Mouse (Mus musculus): ENCODE measurements at regions not wholly inside any gene's neighbourhood (a gene's known extent, or its start where the extent isn't known, plus 50 kb on each side); places are given as distances from the start of the nearest gene placed in this dataset.
"Not testable (repeated sequence)": the region's sequence is repeated elsewhere in the genome, so short reads cannot be mapped to it uniquely, and the experiment has no call there.

DNA sequence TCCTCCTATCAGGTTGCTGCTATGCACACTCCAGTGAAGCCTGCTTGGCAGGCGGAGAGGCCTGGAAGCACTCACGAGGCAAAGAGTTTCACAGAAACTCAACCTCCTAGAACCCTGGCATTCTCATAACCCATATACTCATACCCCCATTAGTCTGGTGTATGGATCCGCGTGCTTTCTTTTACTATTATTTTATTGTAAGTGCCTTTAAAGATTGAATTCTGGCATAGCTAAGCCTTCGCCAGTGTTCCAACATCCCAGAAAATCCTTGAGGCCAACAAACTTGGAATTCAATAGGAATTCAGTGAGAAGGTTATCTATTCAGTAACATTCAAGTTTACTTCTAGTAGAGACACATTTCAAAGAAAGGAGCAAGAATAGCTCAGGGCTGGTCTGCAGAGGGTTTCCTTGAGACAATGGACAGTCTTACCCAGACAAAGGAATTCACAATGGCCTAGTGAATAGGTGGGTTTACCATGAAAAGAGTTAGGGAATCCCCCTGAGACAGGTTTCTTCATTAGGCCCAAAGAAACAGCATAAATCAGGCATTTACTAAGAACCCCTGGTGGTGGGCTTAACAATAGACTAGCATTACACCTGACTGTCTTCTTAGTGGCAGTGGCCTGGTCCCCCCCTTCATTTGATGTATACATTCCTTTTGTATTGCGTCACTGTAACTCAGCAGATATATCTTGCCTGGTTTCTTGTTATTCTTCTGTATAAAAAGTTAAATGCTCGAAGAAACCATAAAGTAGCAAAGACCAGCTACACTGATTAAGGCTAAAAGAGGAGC, 80.8 kb upstream of the Gm15446 start:
- not testable (repeated sequence) for H3K4me3 ChIP-seq (ENCODE audit: low read depth, low read length); H3K4me2 ChIP-seq (ENCODE audit: low read depth, low read length); ATAC-seq (ENCODE audit: low read depth); H3K9ac ChIP-seq (ENCODE audit: low read depth, low read length); H3K36me3 ChIP-seq (ENCODE audit: control insufficient read depth, insufficient read depth, low read length); H3K9me3 ChIP-seq (ENCODE audit: control insufficient read depth, low read length); H3K27me3 ChIP-seq (replicated peaks; ENCODE audit: control insufficient read depth, insufficient read depth, low read length); H3K27ac ChIP-seq (replicated peaks; ENCODE audit: low read depth, low read length); DNase-seq (ENCODE audit: low spot score); H3K4me1 ChIP-seq (ENCODE audit: control insufficient read depth, insufficient read depth, low read length)
- 84% methylated on average over 7 of the region's 7 CpGs for WGBS

- WGBS = 85% methylated on average over 2 of the region's 2 CpGs
- not testable (repeated sequence) for H3K27me3 ChIP-seq (replicated peaks; ENCODE audit: control insufficient read depth, insufficient read depth, low read length); H3K9ac ChIP-seq (ENCODE audit: low read depth, low read length)
Observed at GRCm38 (mm10) chr5:109844236-109844635, 79.0 kb upstream of the Gm15446 start.

DNA sequence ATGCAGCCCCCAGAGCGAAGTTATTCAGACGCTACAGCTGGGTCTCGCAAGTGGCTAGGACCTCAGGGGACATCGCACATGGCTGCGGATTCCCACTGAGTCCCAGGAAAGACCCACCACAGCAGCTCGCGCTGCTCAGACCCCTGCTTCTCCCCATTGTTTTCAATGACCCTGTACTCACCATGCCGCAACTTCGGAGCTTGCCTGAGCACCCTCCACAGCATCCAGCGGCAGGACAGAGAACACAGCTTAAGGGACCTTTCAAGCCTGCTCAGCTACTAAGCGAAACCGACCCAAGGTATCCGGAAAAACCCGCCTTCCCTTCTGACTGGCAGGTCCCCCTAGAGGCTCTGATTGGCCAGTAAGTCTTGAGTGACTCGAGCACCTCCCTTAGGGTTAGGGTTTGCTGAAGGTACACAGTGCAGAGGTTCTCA, 78.4 kb upstream of the Gm15446 start:
- DNase-seq (ENCODE audit: low spot score) (peak; percentile 69), ATAC-seq (ENCODE audit: low read depth) (peak; percentile 81)
- H3K36me3 ChIP-seq (ENCODE audit: control insufficient read depth, insufficient read depth, low read length) = no peaks in the 10 kb centered on the region
- peak overlapping the region; percentile 48 for H3K4me2 ChIP-seq (ENCODE audit: low read depth, low read length)
- no peaks in the 10 kb centered on the region for H3K4me1 ChIP-seq (ENCODE audit: control insufficient read depth, insufficient read depth, low read length)
- H3K27me3 ChIP-seq (replicated peaks; ENCODE audit: control insufficient read depth, insufficient read depth, low read length) = no peaks in the 10 kb centered on the region
- no peak overlapping the region for H3K27ac ChIP-seq (replicated peaks; ENCODE audit: low read depth, low read length)
- WGBS = 18% methylated on average over 15 of the region's 15 CpGs
- peak overlapping the region; percentile 37 for H3K4me3 ChIP-seq (ENCODE audit: low read depth, low read length)
- peak overlapping the region; percentile 55; the same call in 1 of the 2 replicates for H3K9ac ChIP-seq (ENCODE audit: low read depth, low read length)
- H3K9me3 ChIP-seq (ENCODE audit: control insufficient read depth, low read length) = no peaks in the 10 kb centered on the region

More at GRCm38 (mm10) chr5:109844236-109844635, 79.0 kb upstream of the Gm15446 start:
- DNase-seq (ENCODE audit: low spot score); H3K9me3 ChIP-seq (ENCODE audit: control insufficient read depth, low read length); H3K36me3 ChIP-seq (ENCODE audit: control insufficient read depth, insufficient read depth, low read length); H3K4me1 ChIP-seq (ENCODE audit: control insufficient read depth, insufficient read depth, low read length); ATAC-seq (ENCODE audit: low read depth); H3K27ac ChIP-seq (replicated peaks; ENCODE audit: low read depth, low read length): not testable (repeated sequence)
- Histone ChIP-seq H3K4me3 (ENCODE audit: low read depth, low read length) (peak overlapping the region; percentile 37; the same call in 1 of the 2 replicates), H3K4me2 (ENCODE audit: low read depth, low read length) (peak overlapping the region; percentile 48; the same call in 1 of the 2 replicates)

- not testable (repeated sequence) for H3K27ac ChIP-seq (replicated peaks; ENCODE audit: low read depth, low read length); H3K4me1 ChIP-seq (ENCODE audit: control insufficient read depth, insufficient read depth, low read length); H3K9me3 ChIP-seq (ENCODE audit: control insufficient read depth, low read length); H3K9ac ChIP-seq (ENCODE audit: low read depth, low read length); H3K4me2 ChIP-seq (ENCODE audit: low read depth, low read length); ATAC-seq (ENCODE audit: low read depth); H3K4me3 ChIP-seq (ENCODE audit: low read depth, low read length); H3K27me3 ChIP-seq (replicated peaks; ENCODE audit: control insufficient read depth, insufficient read depth, low read length); H3K36me3 ChIP-seq (ENCODE audit: control insufficient read depth, insufficient read depth, low read length); DNase-seq (ENCODE audit: low spot score)
Observed at GRCm38 (mm10) chr5:109851225-109851624, 72.0 kb upstream of the Gm15446 start.

DNA sequence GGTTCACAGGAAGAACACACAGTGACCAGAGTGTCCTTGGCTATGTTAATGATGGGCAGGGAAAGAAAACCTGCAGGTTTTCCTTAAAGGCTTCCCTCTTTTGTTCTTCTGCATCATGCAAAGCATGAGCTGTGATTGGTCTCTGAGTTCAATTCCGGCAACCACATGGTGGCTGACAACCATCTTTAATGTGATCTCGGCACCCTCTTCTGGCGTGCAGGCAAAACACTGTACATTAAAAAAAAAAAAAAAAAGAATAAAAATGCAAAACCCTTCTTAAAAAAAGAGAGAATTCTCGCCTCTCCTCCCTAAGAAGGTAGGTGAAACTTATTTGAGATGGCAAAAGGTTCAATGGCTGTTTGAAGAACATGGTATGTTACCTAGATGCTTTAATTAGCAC, 62.8 kb upstream of the Gm15446 start:
- ATAC-seq (ENCODE audit: low read depth) = no peak
- H3K27me3 ChIP-seq (replicated peaks; ENCODE audit: control insufficient read depth, insufficient read depth, low read length) = no peaks in the 10 kb centered on the region

DNA sequence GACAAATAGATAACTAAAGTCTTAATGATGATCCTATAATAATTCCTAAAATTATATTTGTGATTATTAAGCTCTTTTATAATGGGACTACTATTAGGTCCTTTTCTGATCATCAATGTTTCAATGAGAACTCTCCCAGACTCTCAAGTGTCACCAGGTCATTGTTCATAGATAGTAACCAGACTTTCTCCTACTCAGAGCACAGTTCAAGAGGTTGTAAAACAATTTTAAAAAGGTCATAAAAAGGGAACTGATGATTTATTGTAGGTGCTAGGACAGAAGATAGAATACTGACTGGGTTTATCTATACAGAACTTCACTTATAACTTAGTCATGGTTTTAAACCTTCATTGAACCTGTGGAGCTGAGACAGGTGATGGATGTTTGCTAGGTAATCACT, 58.7 kb upstream of the Gm15446 start:
- not testable (repeated sequence) for H3K4me3 ChIP-seq (ENCODE audit: low read depth, low read length); H3K36me3 ChIP-seq (ENCODE audit: control insufficient read depth, insufficient read depth, low read length); H3K9me3 ChIP-seq (ENCODE audit: control insufficient read depth, low read length); H3K9ac ChIP-seq (ENCODE audit: low read depth, low read length); H3K4me1 ChIP-seq (ENCODE audit: control insufficient read depth, insufficient read depth, low read length); H3K4me2 ChIP-seq (ENCODE audit: low read depth, low read length); ATAC-seq (ENCODE audit: low read depth); H3K27me3 ChIP-seq (replicated peaks; ENCODE audit: control insufficient read depth, insufficient read depth, low read length); H3K27ac ChIP-seq (replicated peaks; ENCODE audit: low read depth, low read length); DNase-seq (ENCODE audit: low spot score)

More for the DNA sequence above, 62.8 kb upstream of the Gm15446 start:
- H3K27ac ChIP-seq (replicated peaks; ENCODE audit: low read depth, low read length) = no peak overlapping the region
- no peak overlapping the region for H3K4me2 ChIP-seq (ENCODE audit: low read depth, low read length)
- WGBS = 78% methylated on average over 4 of the region's 4 CpGs
- no peaks in the 10 kb centered on the region for H3K4me1 ChIP-seq (ENCODE audit: control insufficient read depth, insufficient read depth, low read length)
- no peak overlapping the region for H3K9ac ChIP-seq (ENCODE audit: low read depth, low read length)
- H3K36me3 ChIP-seq (ENCODE audit: control insufficient read depth, insufficient read depth, low read length) = no peaks in the 10 kb centered on the region
- no peak overlapping the region for H3K4me3 ChIP-seq (ENCODE audit: low read depth, low read length)
- DNase-seq (ENCODE audit: low spot score) = no peak
- no peaks in the 10 kb centered on the region for H3K9me3 ChIP-seq (ENCODE audit: control insufficient read depth, low read length)

DNA sequence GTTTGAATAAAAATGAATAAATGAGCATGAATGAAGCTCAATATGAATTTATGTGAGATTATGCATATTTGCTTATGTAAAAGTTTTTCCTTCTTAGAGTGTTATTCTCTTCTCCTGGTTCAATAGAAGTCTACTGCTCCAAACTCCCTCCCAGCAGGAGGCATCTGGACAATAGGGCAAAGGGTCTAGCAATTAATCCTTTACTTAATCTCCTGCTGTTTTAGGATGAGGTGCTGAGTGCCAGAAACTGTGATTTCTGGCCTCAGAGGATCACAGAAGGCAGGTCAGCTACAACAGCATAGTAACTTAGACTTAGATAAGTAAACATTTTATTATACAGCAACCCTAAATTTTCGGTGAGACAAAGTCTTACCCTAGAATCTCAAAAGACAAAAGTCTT, 57.6 kb upstream of the Gm15446 start:
- H3K36me3 ChIP-seq (ENCODE audit: control insufficient read depth, insufficient read depth, low read length) = no peaks in the 10 kb centered on the region
- no peak overlapping the region for H3K4me3 ChIP-seq (ENCODE audit: low read depth, low read length)
- no peak overlapping the region for H3K9ac ChIP-seq (ENCODE audit: low read depth, low read length)
- H3K4me1 ChIP-seq (ENCODE audit: control insufficient read depth, insufficient read depth, low read length) = no peaks in the 10 kb centered on the region
- H3K4me2 ChIP-seq (ENCODE audit: low read depth, low read length) = no peak overlapping the region
- DNase-seq (ENCODE audit: low spot score) = no peak
- H3K9me3 ChIP-seq (ENCODE audit: control insufficient read depth, low read length) = no peaks in the 10 kb centered on the region
- H3K27ac ChIP-seq (replicated peaks; ENCODE audit: low read depth, low read length) = no peak overlapping the region
- no peak for ATAC-seq (ENCODE audit: low read depth)
- H3K27me3 ChIP-seq (replicated peaks; ENCODE audit: control insufficient read depth, insufficient read depth, low read length) = no peaks in the 10 kb centered on the region
- 79% methylated on average over 1 of the region's 1 CpGs for WGBS

DNA sequence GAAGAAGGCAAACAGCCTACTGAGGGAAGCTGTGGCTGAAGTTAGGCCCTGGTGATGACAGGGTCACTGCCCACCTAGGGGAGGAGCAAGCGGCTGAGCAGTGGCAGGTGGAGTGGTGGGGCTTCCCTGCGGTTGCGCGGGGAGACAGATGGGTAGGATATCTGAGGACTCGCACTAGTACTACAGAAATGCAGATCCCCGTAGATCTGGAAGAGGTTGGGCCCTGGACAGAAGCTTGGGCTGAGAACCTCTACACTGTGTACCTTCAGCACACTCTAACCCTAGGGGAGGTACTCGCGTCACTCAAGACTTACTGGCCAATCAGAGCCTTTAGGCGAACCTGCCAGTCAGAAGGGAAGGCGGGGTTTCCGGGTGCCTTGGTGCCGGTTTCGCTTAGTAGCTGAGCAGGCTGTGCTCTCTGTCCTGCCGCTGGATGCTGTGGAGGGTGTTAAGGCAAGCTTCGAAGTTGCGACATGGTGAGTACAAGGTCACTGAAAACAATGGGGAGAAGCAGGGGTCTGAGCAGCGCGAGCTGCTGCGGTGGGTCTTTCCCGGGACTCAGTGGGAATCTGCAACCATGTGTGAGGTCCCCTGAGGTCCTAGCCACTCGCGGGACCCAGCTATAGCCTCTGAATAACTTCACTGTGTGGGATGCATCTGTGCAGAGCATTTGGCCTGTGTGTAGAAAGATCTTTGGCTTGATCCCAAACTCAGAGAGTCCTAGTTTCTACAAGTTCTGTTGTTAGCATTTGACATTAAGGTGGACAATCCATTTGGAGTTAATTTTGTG, 56.7 kb upstream of the Gm15446 start:
- no peaks in the 10 kb centered on the region for H3K4me1 ChIP-seq (ENCODE audit: control insufficient read depth, insufficient read depth, low read length)
- peak overlapping the region; percentile 61 for H3K4me2 ChIP-seq (ENCODE audit: low read depth, low read length)
- DNase-seq (ENCODE audit: low spot score) = peak; percentile 96
- peak overlapping the region; percentile 67 for H3K9ac ChIP-seq (ENCODE audit: low read depth, low read length)
- H3K27me3 ChIP-seq (replicated peaks; ENCODE audit: control insufficient read depth, insufficient read depth, low read length) = no peaks in the 10 kb centered on the region
- WGBS = under 1% methylated on average over 22 of the region's 22 CpGs
- H3K4me3 ChIP-seq (ENCODE audit: low read depth, low read length) = peak overlapping the region; percentile 57
- no peaks in the 10 kb centered on the region for H3K36me3 ChIP-seq (ENCODE audit: control insufficient read depth, insufficient read depth, low read length)
- H3K9me3 ChIP-seq (ENCODE audit: control insufficient read depth, low read length) = no peaks in the 10 kb centered on the region
- ATAC-seq (ENCODE audit: low read depth) = peak; percentile 100
- H3K27ac ChIP-seq (replicated peaks; ENCODE audit: low read depth, low read length) = no peak overlapping the region
